Mouse (Mus musculus): ENCODE measurements around the gene Gdpd1. TPM values are rescaled to one million over a fixed set of nuclear protein-coding genes. Genes with fewer than 3 reads are reported as not detected.

Gdpd1 gene
- polyA plus RNA-seq, 1 experiment = 1.9 TPM

- no peaks in the 10 kb centered on the region for H3K36me3 ChIP-seq (ENCODE audit: control insufficient read depth, insufficient read depth, low read length)
- H3K27me3 ChIP-seq (ENCODE audit: control insufficient read depth, insufficient read depth, low read length) = no peaks in the 10 kb centered on the region
- DNase-seq (ENCODE audit: low read depth in 1 of 2, low spot score in 2 of 2) = no peak
- no peak overlapping the region for H3K27ac ChIP-seq (ENCODE audit: insufficient read depth, low read length)
- TF ChIP-seq POLR2A (IDR thresholded peaks at IDR 0.05; ENCODE audit: low read depth, low read length) = no peak
- TF ChIP-seq CTCF (IDR thresholded peaks at IDR 0.05; ENCODE audit: extremely low read depth, insufficient read depth, insufficient read length, insufficient replicate concordance) = no peak
- no peak overlapping the region for H3K4me3 ChIP-seq (ENCODE audit: extremely low read depth, insufficient read depth, insufficient read length)
- H3K4me1 ChIP-seq (ENCODE audit: control insufficient read depth, insufficient read depth, insufficient read length) = 0 out of 2 replicates have a peak, but pooled peaks cover 7% of the 10 kb centered on the region
- 60% methylated on average over 2 of the region's 2 CpGs for WGBS
These were observed 77.6 kb downstream of the Gdpd1 start for GRCm38 (mm10) chr11:86996266-86996665.

- TF ChIP-seq CTCF (IDR thresholded peaks at IDR 0.05; ENCODE audit: extremely low read depth, insufficient read depth, insufficient read length, insufficient replicate concordance) = peak; percentile 77; the same call in 1 of the 2 replicates
- no peak for TF ChIP-seq POLR2A (IDR thresholded peaks at IDR 0.05; ENCODE audit: low read depth, low read length)
- peak; percentile 32 to 33 for DNase-seq (ENCODE audit: low read depth in 1 of 2, low spot score in 2 of 2)
- WGBS = 42% methylated on average over 6 of the region's 6 CpGs
These were observed 78.1 kb downstream of the Gdpd1 start for GRCm38 (mm10) chr11:86995625-86996221.

GRCm38 (mm10) chr11:86994791-86995624 lies 78.9 kb downstream of the Gdpd1 start:
- no peak for DNase-seq (ENCODE audit: low read depth in 1 of 2, low spot score in 2 of 2)
- no peak overlapping the region for H3K4me3 ChIP-seq (ENCODE audit: extremely low read depth, insufficient read depth, insufficient read length)
- 0 out of 2 replicates have a peak overlapping the region, but pooled peaks have one; percentile 14 for H3K27ac ChIP-seq (ENCODE audit: insufficient read depth, low read length)
- 0 out of 2 replicates have a peak, but pooled peaks cover 7% of the 10 kb centered on the region for H3K4me1 ChIP-seq (ENCODE audit: control insufficient read depth, insufficient read depth, insufficient read length)
- no peaks in the 10 kb centered on the region for H3K27me3 ChIP-seq (ENCODE audit: control insufficient read depth, insufficient read depth, low read length)
- TF ChIP-seq CTCF (IDR thresholded peaks at IDR 0.05; ENCODE audit: extremely low read depth, insufficient read depth, insufficient read length, insufficient replicate concordance) (no peak), POLR2A (IDR thresholded peaks at IDR 0.05; ENCODE audit: low read depth, low read length) (no peak)
- no peaks in the 10 kb centered on the region for H3K36me3 ChIP-seq (ENCODE audit: control insufficient read depth, insufficient read depth, low read length)
- WGBS = 62% methylated on average over 10 of the region's 10 CpGs

More at GRCm38 (mm10) chr11:86995625-86996221, 78.1 kb downstream of the Gdpd1 start:
- Histone ChIP-seq H3K27ac (ENCODE audit: insufficient read depth, low read length) (no peak overlapping the region), H3K27me3 (ENCODE audit: control insufficient read depth, insufficient read depth, low read length) (no peaks in the 10 kb centered on the region), H3K36me3 (ENCODE audit: control insufficient read depth, insufficient read depth, low read length) (no peaks in the 10 kb centered on the region), H3K4me3 (ENCODE audit: extremely low read depth, insufficient read depth, insufficient read length) (no peak overlapping the region), H3K4me1 (ENCODE audit: control insufficient read depth, insufficient read depth, insufficient read length) (0 out of 2 replicates have a peak, but pooled peaks cover 7% of the 10 kb centered on the region)

- Histone ChIP-seq H3K4me3 (ENCODE audit: extremely low read depth, insufficient read depth, insufficient read length) (no peak overlapping the region), H3K27me3 (ENCODE audit: control insufficient read depth, insufficient read depth, low read length) (no peaks in the 10 kb centered on the region), H3K4me1 (ENCODE audit: control insufficient read depth, insufficient read depth, insufficient read length) (0 out of 2 replicates have a peak, but pooled peaks cover 7% of the 10 kb centered on the region), H3K27ac (ENCODE audit: insufficient read depth, low read length) (no peak overlapping the region), H3K36me3 (ENCODE audit: control insufficient read depth, insufficient read depth, low read length) (no peaks in the 10 kb centered on the region)
- 41% methylated on average over 6 of the region's 6 CpGs for WGBS
- TF ChIP-seq CTCF (IDR thresholded peaks at IDR 0.05; ENCODE audit: extremely low read depth, insufficient read depth, insufficient read length, insufficient replicate concordance) (no peak), POLR2A (IDR thresholded peaks at IDR 0.05; ENCODE audit: low read depth, low read length) (no peak)
- no peak for DNase-seq (ENCODE audit: low read depth in 1 of 2, low spot score in 2 of 2)
These were observed 79.5 kb downstream of the Gdpd1 start for GRCm38 (mm10) chr11:86994330-86994729.

GRCm38 (mm10) chr11:86993041-86994037 lies 80.5 kb downstream of the Gdpd1 start, which contains the start of gene Ypel2:
Gene Ypel2, minus strand, starts transcription at chr11:86993707.
- WGBS = under 1% methylated on average over 94 of the region's 96 CpGs
- Histone ChIP-seq H3K4me3 (ENCODE audit: extremely low read depth, insufficient read depth, insufficient read length) (peak within 1 kb of the TSS; percentile 87), H3K4me1 (ENCODE audit: control insufficient read depth, insufficient read depth, insufficient read length) (0 out of 2 replicates have a peak, but pooled peaks cover 7% of the 10 kb centered on the region), H3K36me3 (ENCODE audit: control insufficient read depth, insufficient read depth, low read length) (no peaks in the 10 kb centered on the region), H3K27ac (ENCODE audit: insufficient read depth, low read length) (peak within 1 kb of the TSS; percentile 43), H3K27me3 (ENCODE audit: control insufficient read depth, insufficient read depth, low read length) (no peaks in the 10 kb centered on the region)
- peak; percentile 72 to 90 for DNase-seq (ENCODE audit: low read depth in 1 of 2, low spot score in 2 of 2)
- TF ChIP-seq CTCF (IDR thresholded peaks at IDR 0.05; ENCODE audit: extremely low read depth, insufficient read depth, insufficient read length, insufficient replicate concordance) = no peak
- peak; percentile 12; the same call in 1 of the 2 replicates for TF ChIP-seq POLR2A (IDR thresholded peaks at IDR 0.05; ENCODE audit: low read depth, low read length)

- no peak for DNase-seq (ENCODE audit: low read depth in 1 of 2, low spot score in 2 of 2)
- no peak for TF ChIP-seq POLR2A (IDR thresholded peaks at IDR 0.05; ENCODE audit: low read depth, low read length)
- TF ChIP-seq CTCF (IDR thresholded peaks at IDR 0.05; ENCODE audit: extremely low read depth, insufficient read depth, insufficient read length, insufficient replicate concordance) = no peak
- WGBS = 5% methylated on average over 13 of the region's 13 CpGs
- H3K27me3 ChIP-seq (ENCODE audit: control insufficient read depth, insufficient read depth, low read length) = no peaks in the 10 kb centered on the region
- H3K27ac ChIP-seq (ENCODE audit: insufficient read depth, low read length) = peak overlapping the region; percentile 43; the same call in 1 of the 2 replicates
- H3K36me3 ChIP-seq (ENCODE audit: control insufficient read depth, insufficient read depth, low read length) = no peaks in the 10 kb centered on the region
- peak overlapping the region; percentile 87 for H3K4me3 ChIP-seq (ENCODE audit: extremely low read depth, insufficient read depth, insufficient read length)
- H3K4me1 ChIP-seq (ENCODE audit: control insufficient read depth, insufficient read depth, insufficient read length) = 0 out of 2 replicates have a peak, but pooled peaks cover 7% of the 10 kb centered on the region
These were observed 81.3 kb downstream of the Gdpd1 start for GRCm38 (mm10) chr11:86992461-86992988.

Data from spleen, adult 2 months (tissue).